Mouse (Mus musculus): ENCODE data around the gene Oser1.
"Not testable (repeated sequence)": the region's sequence is repeated elsewhere in the genome, so short reads cannot be mapped to it uniquely, and the experiment has no call there.

The Oser1 gene

GRCm38 (mm10) chr2:163444017-163444416 lies 19.5 kb upstream of the Oser1 start:
- no peak for DNase-seq (ENCODE audit: low read depth, low spot score)

GRCm38 (mm10) chr2:163443543-163443942 lies 19.0 kb upstream of the Oser1 start:
- no peak for DNase-seq (ENCODE audit: low read depth, low spot score)

- no peak for DNase-seq (ENCODE audit: low read depth, low spot score)
These were observed 15.0 kb upstream of the Oser1 start for GRCm38 (mm10) chr2:163439488-163439887.

GRCm38 (mm10) chr2:163438619-163439451 lies 14.3 kb upstream of the Oser1 start:
- DNase-seq (ENCODE audit: low read depth, low spot score) = no peak

- DNase-seq (ENCODE audit: low read depth, low spot score) = peak; percentile 68
These were observed 13.7 kb upstream of the Oser1 start, which contains the start of gene Gdap1l1 for GRCm38 (mm10) chr2:163438246-163438618. TSS of gene Gdap1l1 (plus strand) at chr2:163438476.

GRCm38 (mm10) chr2:163437800-163438199 lies 13.3 kb upstream of the Oser1 start:
- no peak for DNase-seq (ENCODE audit: low read depth, low spot score)

GRCm38 (mm10) chr2:163433971-163434370 lies 9.5 kb upstream of the Oser1 start:
- DNase-seq (ENCODE audit: low read depth, low spot score) = no peak

- DNase-seq (ENCODE audit: low read depth, low spot score) = no peak
These were observed 6.8 kb upstream of the Oser1 start for GRCm38 (mm10) chr2:163431289-163431688.

GRCm38 (mm10) chr2:163428346-163429011 lies 4.0 kb upstream of the Oser1 start:
- no peak for DNase-seq (ENCODE audit: low read depth, low spot score)

GRCm38 (mm10) chr2:163422895-163423660 lies 1.4 kb downstream of the Oser1 start:
- DNase-seq (ENCODE audit: low read depth, low spot score) = no peak

GRCm38 (mm10) chr2:163420366-163420886 lies 4.1 kb downstream of the Oser1 start:
- DNase-seq (ENCODE audit: low read depth, low spot score) = no peak

- DNase-seq (ENCODE audit: low read depth, low spot score) = peak; percentile 99
These were observed 5.0 kb downstream of the Oser1 start for GRCm38 (mm10) chr2:163419346-163420045.

GRCm38 (mm10) chr2:163418841-163419345 lies 5.6 kb downstream of the Oser1 start:
- DNase-seq (ENCODE audit: low read depth, low spot score) = no peak

- DNase-seq (ENCODE audit: low read depth, low spot score) = no peak
These were observed 6.7 kb downstream of the Oser1 start for GRCm38 (mm10) chr2:163417830-163418229.

GRCm38 (mm10) chr2:163417026-163417425 lies 7.5 kb downstream of the Oser1 start:
- DNase-seq (ENCODE audit: low read depth, low spot score) = no peak

- no peak for DNase-seq (ENCODE audit: low read depth, low spot score)
These were observed 11.5 kb downstream of the Oser1 start for GRCm38 (mm10) chr2:163412846-163413590.

GRCm38 (mm10) chr2:163412419-163412818 lies 12.1 kb downstream of the Oser1 start:
- DNase-seq (ENCODE audit: low read depth, low spot score) = no peak

GRCm38 (mm10) chr2:163411840-163412239 lies 12.7 kb downstream of the Oser1 start:
- DNase-seq (ENCODE audit: low read depth, low spot score) = no peak

- DNase-seq (ENCODE audit: low read depth, low spot score) = not testable (repeated sequence)
These were observed 13.2 kb downstream of the Oser1 start for GRCm38 (mm10) chr2:163411344-163411743.

- no peak for DNase-seq (ENCODE audit: low read depth, low spot score)
These were observed 14.3 kb downstream of the Oser1 start for GRCm38 (mm10) chr2:163410211-163410610.

Measured in telencephalon, adult 2 months (tissue).